Mouse (Mus musculus): Measurements from ENCODE around the gene Pip5k1c.

Gene Pip5k1c

GRCm38 (mm10) chr10:81349961-81350350 is 57.2 kb downstream of the Pip5k1c start:
- DNase-seq (ENCODE audit: low spot score), result no peak

DNA sequence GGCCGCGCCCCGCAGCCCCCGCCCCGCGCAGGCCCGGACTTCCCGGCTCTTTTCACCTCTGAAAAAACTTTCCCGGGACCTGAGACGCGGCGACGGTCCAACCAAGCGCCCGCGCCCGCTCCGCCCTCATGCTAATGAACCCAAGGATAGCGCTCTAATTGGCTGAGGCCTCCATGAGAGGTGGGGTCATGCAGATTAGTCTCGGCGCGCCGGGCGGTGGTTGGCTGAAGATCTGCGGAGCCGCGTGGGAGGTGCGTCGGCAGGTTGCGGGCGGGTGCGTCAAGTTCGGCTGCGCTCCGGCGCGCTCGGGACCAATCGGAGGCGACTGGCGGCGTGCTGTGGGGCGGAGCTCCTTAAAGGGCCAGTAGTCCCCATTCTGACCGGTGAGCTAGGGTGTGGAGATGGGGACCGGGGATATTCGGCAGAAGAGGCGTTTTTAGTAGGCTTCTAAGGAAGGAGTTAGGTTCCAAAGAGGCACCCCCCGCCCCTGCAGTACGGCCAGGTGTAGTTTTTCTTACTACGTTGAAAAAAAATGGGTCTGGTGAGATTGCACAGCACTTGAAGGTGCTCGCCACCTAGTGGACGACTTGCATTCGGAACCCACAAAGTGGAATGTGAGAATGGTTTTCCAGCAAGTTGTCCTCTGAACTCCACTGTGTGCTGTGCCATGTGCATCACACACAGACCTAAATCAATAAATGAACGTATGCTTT is 57.7 kb downstream of the Pip5k1c start, which contains the start of gene Hmg20b:
TSS of gene Hmg20b (minus strand) at position 130 of the 713 bp plus-strand sequence.
- peak; percentile 100 for DNase-seq (ENCODE audit: low spot score)

DNA sequence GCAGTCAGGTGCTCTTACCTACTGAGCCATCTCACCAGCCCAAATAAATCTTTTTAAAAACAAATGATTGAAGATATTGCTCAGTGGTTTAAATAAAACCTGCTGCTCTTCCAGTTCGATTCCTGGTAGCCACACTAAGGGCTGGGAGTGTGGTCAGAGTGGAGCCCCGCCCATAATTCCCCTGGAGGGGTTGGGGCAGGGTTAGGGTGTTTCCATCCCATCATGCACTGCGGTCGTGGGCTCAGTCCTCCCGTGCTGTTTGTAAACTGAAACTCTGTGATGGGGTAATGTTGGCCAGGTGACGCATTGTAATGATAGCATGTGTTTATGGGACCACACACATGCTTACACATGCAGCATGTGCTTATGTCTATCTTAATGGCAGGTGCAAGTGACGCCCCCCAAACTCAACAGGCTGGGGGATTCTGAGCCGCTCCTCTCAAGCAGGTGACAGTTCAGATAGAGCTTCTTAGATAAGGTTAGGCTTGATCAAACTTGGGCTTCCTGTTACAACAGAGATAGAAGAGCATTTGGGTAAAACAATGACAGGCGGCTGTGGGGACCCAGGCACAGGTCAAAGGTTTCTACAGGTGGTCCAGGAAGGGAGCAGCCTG is 59.0 kb downstream of the Pip5k1c start:
- no peak for DNase-seq (ENCODE audit: low spot score)

DNA sequence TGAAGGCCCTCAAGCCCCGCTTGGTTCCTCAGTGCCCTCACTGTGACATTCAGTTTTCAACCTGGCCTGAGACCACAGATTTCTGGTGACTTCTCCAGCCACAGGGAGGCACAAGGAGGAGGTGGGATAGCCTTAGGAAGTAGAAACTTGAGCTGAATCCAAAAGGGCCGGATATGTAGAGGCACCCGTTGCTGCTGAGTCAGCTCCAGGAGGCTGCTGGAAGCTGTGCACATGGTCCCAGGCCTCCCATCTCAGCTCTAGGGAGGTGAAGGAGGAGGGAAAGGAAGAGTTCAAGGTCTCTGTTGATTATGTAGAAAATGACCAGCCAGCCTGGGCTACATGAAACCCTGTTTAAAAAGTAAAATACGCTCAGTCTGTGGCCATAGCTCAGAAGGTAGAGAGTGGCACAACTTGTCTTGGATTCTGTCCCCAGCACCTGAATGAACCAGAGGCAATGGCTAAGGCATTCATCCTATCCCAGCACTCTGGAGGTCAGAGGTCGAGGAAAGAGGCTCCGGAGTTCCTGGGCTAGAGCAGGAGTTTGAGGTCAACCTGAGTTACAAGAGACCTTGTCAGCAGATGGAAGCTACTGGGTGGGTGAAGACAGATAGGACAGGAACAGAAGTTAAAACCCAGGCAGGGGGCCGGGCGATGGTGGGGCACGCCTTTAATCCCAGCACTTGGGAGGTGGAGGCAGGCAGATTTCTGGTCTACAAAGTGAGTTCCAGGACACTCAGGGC is 62.1 kb downstream of the Pip5k1c start:
- no peak for DNase-seq (ENCODE audit: low spot score)

GRCm38 (mm10) chr10:81355533-81355932 is 62.8 kb downstream of the Pip5k1c start:
- no peak for DNase-seq (ENCODE audit: low spot score)

DNA sequence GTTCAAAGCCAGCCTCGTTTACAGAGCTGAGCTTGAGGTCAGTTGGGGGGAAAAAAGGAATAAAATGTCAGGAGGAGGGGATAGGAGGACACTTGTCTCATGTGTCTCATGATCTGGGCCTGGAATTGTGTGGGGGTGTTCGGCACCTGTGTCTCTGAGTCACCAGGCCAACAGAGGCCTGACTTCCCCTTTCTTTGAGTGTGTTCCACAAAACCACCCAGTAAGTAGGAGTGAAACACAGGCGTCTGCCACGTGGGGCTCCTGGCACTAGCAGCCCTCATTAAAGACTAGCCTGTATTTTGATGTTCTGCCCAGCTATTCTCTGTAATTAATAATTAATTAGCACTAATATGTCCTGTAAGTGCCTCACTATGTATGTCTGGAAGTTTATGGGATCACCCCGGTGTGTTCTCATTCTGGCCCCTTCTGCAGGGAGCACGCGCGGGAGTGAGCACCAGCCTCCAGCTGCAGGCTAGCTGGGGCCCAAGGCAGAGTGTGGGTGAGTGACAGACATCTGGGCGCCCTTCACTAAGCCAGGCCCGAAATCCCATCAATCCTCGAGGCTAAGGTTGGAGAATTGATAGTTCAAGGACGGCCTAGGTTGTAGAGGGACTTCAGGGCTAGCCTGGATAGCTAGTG is 63.7 kb downstream of the Pip5k1c start:
- peak; percentile 50 for DNase-seq (ENCODE audit: low spot score)

DNA sequence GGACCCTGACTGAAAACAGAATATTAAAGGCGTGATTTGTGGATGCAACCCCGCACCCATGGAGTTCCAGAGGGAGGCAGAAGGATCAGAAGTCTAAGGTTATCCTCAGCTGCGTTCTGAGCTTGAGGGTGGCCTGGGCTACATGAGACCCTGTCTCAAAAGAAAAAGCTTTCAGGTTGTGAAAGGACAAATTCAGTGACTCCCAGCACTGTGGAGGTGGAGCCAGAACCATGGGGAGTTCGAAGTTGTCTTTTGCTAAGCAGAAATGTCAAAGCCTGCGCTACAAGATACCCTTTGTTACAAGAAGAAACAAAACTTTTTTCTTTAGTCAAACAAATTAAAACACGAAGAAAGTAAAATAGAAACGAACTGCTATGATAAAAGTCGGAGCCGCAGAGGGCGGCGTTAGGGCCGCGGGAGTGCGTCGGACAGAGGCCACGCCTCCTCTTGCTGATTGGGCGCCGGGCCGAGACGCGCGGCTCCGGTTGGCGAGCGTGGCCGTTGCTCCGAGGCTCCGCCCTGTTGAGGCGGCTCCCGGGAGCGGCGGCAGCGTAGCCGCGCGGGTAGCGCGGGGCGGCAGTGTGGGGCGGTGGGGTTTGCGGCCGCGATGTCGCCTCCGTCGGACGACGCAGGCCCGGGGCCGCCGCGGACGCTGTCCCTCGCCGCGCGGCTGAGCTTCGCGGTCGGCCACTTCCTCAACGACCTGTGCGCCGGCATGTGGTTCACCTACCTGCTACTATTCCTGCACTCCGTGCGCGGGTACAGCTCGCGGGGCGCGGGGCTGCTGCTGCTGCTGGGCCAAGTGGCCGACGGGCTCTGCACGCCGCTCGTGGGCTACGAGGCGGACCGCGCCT is 64.5 kb downstream of the Pip5k1c start, which contains the start of gene Mfsd12:
TSS of gene Mfsd12 (plus strand) at position 501 of the 854 bp plus-strand sequence.
- DNase-seq (ENCODE audit: low spot score), result peak; percentile 92

DNA sequence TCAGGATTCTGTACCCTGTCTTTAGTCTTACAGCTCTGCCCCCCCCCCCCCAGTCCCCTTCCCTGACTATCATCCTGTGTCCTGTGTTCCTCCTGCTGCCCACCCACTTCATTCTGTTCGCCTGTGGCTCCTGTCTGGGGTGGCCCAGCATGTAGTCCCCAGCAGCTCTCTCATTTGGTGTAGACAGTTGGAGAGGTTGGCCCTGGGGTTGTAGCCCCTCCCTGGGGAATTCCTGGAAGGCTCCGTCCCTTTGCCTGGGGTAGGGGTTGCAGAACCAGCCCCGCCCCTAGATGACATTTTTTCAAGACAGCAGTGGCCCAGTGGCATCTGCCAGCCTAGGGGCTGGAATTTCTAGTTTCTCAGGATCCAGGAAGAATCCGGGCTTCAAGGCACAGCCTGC is 65.4 kb downstream of the Pip5k1c start:
- no peak for DNase-seq (ENCODE audit: low spot score)

GRCm38 (mm10) chr10:81358841-81359240 is 66.1 kb downstream of the Pip5k1c start:
- DNase-seq (ENCODE audit: low spot score), result no peak

DNA sequence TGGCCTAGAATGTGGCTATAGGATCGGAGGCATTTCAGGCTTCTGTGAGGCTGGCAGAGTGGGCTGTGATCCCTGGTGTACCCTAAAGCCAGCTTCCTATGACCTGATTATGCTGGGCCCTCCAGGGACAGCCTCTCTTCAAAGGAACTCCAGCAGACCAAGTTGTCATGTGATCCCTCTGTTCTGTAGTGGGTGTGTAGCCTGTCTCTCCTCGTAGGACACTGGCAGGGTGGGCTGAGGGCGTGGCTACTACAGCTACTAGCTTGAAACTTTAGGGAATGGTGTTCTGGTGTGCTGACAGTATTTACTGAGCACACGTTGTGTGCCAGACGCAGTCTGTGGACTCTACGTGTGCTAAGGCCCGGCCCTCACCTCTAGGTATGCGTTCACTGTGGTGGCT is 68.0 kb downstream of the Pip5k1c start:
- no peak for DNase-seq (ENCODE audit: low spot score)

DNA sequence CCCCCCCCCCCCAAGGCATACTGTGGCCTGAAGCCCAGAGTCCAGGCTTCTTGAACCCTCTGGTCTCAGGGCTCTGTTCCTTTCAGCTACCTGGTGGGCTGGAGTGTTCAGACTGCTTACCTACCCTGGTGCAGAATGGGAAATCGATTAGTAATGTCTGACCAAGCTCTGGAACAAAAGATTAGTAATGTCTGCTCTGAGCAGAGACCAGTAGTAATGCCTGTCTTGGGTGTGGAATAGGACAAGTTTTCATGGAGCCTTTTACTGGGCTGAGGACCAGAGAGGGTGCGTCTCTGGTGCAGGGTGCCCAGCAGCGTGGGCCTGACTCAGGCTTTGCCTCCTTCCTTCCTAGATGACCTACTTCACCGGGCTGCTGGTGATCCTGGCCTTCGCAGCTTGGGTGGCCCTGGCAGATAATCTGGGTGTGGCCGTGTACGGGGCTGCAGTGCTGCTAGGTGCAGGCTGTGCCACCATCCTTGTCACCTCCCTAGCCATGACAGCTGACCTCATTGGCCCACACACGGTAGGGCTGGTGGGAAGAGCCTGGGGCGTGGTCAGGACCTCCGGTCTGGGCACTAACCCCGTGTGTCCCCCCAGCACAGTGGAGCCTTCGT is 69.7 kb downstream of the Pip5k1c start:
- DNase-seq (ENCODE audit: low spot score), result no peak

DNA sequence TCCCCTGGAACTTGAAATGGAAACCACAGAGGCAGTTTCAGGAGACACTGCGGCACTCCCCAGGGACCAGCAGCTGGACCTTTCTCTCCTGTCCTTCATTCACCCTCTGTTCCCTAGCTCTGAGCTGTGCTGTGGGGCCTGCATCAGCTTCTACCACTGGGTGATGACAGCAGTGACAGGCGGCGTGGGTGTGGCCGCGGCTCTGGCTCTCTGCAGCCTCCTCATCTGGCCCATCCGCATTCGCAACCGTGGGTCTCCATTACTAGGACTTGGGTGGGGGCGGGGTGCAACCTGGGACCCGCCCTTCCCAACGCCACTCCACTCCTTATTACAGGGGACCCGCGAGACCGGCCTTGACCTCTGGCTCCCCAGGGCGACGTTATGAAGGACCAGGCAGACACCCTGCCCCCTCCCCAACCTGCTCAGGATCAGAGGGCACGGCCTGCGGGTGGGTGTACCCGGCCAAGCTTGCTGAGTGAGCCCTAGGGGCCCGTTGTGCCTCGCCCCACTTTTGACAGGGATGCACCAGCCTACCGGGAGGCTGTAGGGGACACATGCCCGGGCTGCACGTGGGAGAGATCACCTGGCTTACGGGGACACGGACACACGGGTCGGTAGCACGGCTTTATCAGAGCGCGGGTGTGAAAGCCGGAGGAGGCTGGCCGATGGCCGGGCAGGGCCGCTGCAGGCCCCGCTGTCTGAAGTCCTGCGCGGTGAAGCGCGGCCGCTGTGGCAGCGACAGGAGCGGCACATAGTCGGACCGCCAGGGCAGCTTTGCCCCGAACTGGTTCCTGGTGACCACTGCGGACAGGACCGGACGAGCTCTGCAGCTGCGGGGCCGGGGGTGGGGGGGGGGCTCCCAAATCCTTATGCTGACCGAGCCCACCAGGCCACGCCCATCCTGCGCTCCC is 70.9 kb downstream of the Pip5k1c start:
- DNase-seq (ENCODE audit: low spot score), result no peak

GRCm38 (mm10) chr10:81364666-81365065 is 71.9 kb downstream of the Pip5k1c start:
- no peak for DNase-seq (ENCODE audit: low spot score)

DNA sequence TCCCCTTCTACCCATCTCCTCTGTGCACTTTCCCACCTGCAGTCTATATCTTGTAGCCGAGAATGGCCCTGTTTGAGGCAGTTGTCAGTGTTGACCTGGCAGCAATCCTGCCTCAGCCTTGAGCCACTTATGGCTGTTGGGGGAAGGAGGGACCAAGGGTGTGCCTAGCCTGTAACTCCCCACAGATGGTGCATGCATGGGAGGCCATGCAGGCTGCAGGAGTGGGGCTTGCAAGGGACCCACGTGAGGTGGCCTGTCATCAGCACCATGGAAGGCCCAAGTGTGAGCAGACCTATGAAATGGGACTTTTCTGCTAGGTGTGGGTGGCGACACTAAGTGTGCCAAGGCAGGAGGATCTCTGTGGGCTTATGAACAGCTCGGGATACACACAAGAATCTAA is 72.3 kb downstream of the Pip5k1c start:
- no peak for DNase-seq (ENCODE audit: low spot score)

DNA sequence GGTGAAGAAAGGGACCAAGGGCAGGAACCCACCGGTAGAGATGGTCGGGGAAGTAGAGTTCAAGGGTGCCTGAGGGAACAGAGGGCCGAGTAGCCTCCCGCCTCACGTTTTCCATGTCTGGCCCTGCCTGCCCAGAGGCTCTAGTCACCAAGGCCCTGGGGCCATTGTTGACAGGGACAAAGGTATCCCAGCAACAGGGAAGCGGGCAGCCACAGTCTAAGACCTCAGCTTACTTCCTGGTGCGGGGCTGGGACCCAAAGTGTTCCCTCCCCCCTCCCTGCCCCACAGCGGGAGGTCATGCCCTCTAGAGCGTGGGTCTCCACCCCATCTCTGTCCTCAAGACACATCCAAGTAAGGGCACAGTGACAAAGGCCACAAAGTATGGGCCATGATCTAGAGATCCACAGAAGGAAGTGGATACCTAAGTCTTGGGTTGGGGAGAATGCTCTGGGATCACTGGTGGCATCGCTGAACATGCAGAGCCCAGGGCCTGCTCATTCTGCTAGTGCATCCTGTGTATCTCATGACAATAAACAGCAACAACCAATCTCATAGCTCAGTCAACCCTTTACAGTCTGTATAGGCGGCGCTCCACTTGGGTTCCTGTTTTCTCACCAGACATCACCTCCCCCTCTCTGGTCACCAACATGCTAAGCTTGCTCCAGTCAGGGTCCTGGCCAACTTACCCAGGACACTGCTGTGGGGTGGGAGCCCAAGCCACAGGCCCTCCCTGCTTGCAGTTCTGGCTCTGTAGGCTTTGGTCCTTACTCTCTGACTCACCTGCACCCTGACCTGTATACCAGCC is 73.1 kb downstream of the Pip5k1c start, which contains the start of gene 4930404N11Rik:
TSS of gene 4930404N11Rik (minus strand) at position 145 of the 805 bp plus-strand sequence.
- DNase-seq (ENCODE audit: low spot score), result no peak

DNA sequence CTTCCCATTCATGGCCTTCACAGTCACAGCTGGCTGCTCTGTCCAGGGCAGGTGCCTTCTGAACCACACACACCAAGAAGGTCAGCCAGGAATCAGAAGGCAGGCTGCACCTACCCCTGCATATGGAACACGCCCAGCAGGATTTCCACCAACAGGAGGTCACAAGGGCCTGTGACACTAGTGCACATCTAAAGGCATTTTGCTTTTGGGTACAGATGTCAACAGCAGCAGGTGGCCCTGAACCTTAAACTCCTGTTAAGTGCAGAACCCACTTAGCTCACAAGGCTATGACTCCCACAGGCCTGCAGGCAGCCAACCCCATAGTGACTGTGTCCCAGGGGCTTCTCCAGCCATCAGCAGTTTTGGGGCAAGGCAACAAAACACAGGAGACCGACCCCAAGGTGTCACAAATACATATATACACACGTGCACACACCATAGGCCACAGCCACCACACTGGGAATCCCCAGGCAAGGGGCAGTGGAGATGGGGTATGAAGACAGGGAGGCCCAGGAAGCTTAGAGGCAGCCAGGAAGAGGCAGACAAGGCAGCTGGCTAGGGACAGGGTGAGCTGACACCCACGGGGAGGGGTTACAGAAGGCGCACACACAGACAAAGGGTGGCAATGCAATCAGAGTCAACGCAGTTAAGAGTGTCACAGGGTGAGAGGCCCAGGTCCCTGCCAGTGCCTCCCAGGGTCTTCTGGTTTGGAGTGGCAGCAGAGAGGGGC is 73.9 kb downstream of the Pip5k1c start:
- no peak for DNase-seq (ENCODE audit: low spot score)

- no peak for DNase-seq (ENCODE audit: low spot score)
Measured at GRCm38 (mm10) chr10:81367207-81367495, 74.4 kb downstream of the Pip5k1c start.
